Mouse (Mus musculus) forebrain, postnatal 0 days (tissue): ENCODE data around the gene Hnrnpab. TPM values are rescaled to one million over a fixed set of nuclear protein-coding genes. Genes with fewer than 3 reads are reported as not detected.
"Not testable (repeated sequence)": the region's sequence is repeated elsewhere in the genome, so short reads cannot be mapped to it uniquely, and the experiment has no call there.

Source experiments
- ATAC-seq: fragments of 200-750 bp; cut with Nextera tagmentation; 2 replicates; pipeline ENCODE4 v1.8.0; 2017; ENCODE audit warnings: mild to moderate bottlenecking, moderate library complexity
- DNase-seq: peaks from one replicate; pipeline ENCODE4 v3.0.0-alpha.2; 2015
- H3K27ac ChIP-seq: fragments of 300-500 bp; sonication (generic); 2 replicates; pipeline ENCODE4 v1.5.1; 2014; ENCODE audit warnings: low read depth, mild to moderate bottlenecking, antibody characterized with exemption, low read length, moderate library complexity, mixed read lengths
- H3K27me3 ChIP-seq: fragments of 300-500 bp; sonication (generic); 2 replicates; pipeline ENCODE4 v1.6.1; 2014; ENCODE audit warnings: mild to moderate bottlenecking, low read length, mixed read lengths; ENCODE audit not compliant: insufficient read depth
- H3K36me3 ChIP-seq: fragments of 300-500 bp; sonication (generic); 2 replicates; pipeline ENCODE4 v1.6.1; 2014; ENCODE audit warnings: mild to moderate bottlenecking, moderate library complexity; ENCODE audit not compliant: insufficient read depth
- H3K4me1 ChIP-seq: fragments of 300-500 bp; sonication (generic); 2 replicates; pipeline ENCODE4 v1.6.1; 2014; ENCODE audit warnings: antibody characterized with exemption; ENCODE audit not compliant: insufficient read depth
- H3K4me2 ChIP-seq: fragments of 300-500 bp; sonication (generic); 2 replicates; pipeline ENCODE4 v1.6.1; 2014; ENCODE audit warnings: low read depth, mild to moderate bottlenecking, moderate library complexity
- H3K4me3 ChIP-seq: fragments of 300-500 bp; sonication (generic); 2 replicates; pipeline ENCODE4 v1.5.1; 2014; ENCODE audit warnings: low read depth, low read length, mixed read lengths
- H3K9ac ChIP-seq: fragments of 300-500 bp; sonication (generic); 2 replicates; pipeline ENCODE4 v1.6.1; 2014; ENCODE audit warnings: mild to moderate bottlenecking
- H3K9me3 ChIP-seq: fragments of 300-500 bp; sonication (generic); 2 replicates; pipeline ENCODE4 v1.6.1; 2016; ENCODE audit warnings: low read length
- CTCF ChIP-seq: sonication (generic); IDR thresholded peaks from 2 replicates; pipeline ENCODE4 v1.5.1; 2016; ENCODE audit warnings: antibody characterized with exemption, control low read depth, low read depth
- WGBS: fragments of 180-500 bp; shearing (Covaris S2); extraction: QIAGEN DNeasy Blood & Tissue Kit; methylation state at CpG from one replicate; pipeline ENCODE4 v1.1.7; 2014; 5-methylcytosine and 5-hydroxymethylcytosine counted together
- polyA plus RNA-seq: library from polyadenylated mRNA; unstranded; fragments of >200 nt; fragmentation: Nextera tagmentation; extraction: Ambion mirVana; gene quantifications from 2 replicates; pipeline ENCODE4 v1.2.1, GENCODE M21; 2015
- total RNA-seq: library from RNA; depleted of rRNA; stranded (reverse); fragments of >200 nt; gene quantifications from 2 replicates; pipeline ENCODE4 v1.2.3, GENCODE M21; 2014

The Hnrnpab gene
- total and polyA plus RNA-seq, 2 experiments from 2014 or later = 350 to 364 TPM

DNA sequence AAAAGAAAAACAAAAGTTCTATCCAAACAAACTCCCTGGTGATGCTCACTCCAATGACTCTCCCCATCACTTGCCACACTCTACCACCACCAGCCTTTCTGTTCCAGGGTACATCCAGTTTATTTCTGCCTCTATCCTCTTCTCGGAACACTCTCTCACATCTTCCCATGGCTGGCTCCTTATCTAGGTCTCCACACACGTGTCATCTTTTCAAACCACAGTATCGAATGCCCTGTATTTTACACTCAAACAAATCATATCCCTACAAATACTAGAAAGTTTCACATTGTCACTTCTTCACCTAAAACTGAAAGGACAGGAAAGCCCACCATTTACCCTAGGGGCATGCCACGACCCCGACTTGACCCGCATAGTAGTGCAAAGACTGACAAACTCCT lies 28.5 kb upstream of the Hnrnpab start:
- Histone ChIP-seq H3K27ac (peak overlapping the region; percentile 80), H3K4me3 (peak overlapping the region; percentile 53), H3K36me3 (no peaks in the 10 kb centered on the region), H3K27me3 (no peaks in the 10 kb centered on the region), H3K4me2 (peak overlapping the region; percentile 54), H3K9me3 (no peaks in the 10 kb centered on the region), H3K4me1 (peaks cover 8% of the 10 kb centered on the region; the same call in 1 of the 2 replicates), H3K9ac (peak overlapping the region; percentile 56)
- ATAC-seq (no peak), DNase-seq (no peak)
- WGBS = 15% methylated on average over 6 of the region's 6 CpGs
- no peak for TF ChIP-seq CTCF

DNA sequence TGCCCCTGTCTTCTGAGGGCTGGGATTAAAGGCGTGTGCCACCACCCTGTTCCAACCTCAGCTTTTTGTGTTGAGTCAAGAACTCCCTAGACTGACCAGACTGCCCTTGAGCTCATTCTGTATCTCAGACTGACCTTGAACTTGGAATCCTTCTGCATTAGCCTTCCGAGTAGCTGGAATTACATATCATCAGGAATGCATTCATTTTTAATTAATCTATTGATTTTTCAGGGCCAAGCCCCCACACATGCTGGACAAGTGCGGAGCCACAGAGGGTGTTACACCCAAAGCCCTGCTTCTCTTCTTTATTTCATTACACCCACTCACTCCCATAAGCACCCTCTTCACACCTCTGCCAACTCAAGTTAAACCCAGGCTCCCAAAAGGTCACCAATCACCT lies 27.1 kb upstream of the Hnrnpab start:
- H3K27me3 ChIP-seq = no peaks in the 10 kb centered on the region
- H3K36me3 ChIP-seq = peaks cover 8% of the 10 kb centered on the region
- H3K9me3 ChIP-seq = no peaks in the 10 kb centered on the region
- no peak for DNase-seq
- no peak for ATAC-seq
- TF ChIP-seq CTCF = no peak
- no peak overlapping the region for H3K4me3 ChIP-seq
- no peak overlapping the region for H3K27ac ChIP-seq
- WGBS = 89% methylated on average over 3 of the region's 3 CpGs
- no peak overlapping the region for H3K9ac ChIP-seq
- no peak overlapping the region for H3K4me2 ChIP-seq
- peaks cover 8% of the 10 kb centered on the region; the same call in 1 of the 2 replicates for H3K4me1 ChIP-seq

DNA sequence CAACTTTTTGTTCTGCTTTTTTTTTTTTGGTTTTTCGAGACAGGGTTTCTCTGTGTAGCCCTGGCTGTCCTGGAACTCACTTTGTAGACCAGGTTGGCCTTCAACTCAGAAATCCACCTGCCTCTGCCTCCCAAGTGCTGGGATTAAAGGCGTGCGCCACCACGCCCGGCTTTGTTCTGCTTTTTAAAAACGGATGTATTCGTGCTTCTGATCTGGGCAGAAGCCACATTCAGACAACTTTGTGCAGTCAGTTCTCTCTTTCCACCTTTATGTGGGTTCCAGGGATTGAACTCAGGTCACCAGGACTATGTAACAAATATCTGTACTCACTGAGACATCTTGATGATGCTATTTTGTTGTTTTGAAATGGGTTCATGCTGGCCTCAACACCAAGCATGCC lies 26.6 kb upstream of the Hnrnpab start:
- WGBS = 92% methylated on average over 7 of the region's 7 CpGs
- not testable (repeated sequence) for H3K4me2 ChIP-seq, H3K4me1 ChIP-seq, H3K27me3 ChIP-seq, H3K9ac ChIP-seq, H3K4me3 ChIP-seq, H3K9me3 ChIP-seq, ATAC-seq, DNase-seq, H3K27ac ChIP-seq
- peaks cover 12% of the 10 kb centered on the region for H3K36me3 ChIP-seq

DNA sequence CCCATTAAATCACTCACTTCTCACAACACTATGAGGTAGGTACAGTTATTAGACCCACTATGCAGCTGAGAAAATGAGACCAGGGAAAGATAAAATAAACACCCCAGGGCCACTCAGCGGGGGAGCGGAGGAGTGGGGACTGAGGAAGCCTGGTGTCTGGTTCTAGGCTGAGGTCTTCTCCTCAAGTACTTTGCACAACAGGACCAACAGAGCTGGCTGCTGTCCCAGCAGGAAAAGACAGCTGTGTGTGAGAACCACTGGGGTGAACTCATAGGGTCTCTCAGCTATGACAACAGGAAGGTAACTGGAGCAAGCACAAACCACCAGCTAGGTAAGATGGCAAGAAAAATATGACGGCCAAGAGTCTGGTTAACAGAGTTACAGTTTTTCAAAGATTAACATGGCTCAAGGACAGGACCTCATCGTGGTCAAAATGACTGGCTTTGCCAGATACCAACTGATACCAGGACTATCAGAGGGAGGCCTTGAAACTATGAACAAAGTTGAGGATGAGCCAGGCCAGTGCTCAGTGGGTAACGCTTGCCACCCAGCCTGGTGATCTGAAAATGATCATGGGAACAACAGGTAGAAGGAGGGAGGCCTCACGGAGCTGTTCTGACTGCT lies 25.6 kb upstream of the Hnrnpab start:
- no peak overlapping the region for H3K27ac ChIP-seq
- DNase-seq = no peak
- no peak overlapping the region for H3K4me3 ChIP-seq
- H3K9me3 ChIP-seq = no peaks in the 10 kb centered on the region
- no peak for TF ChIP-seq CTCF
- H3K27me3 ChIP-seq = no peaks in the 10 kb centered on the region
- WGBS = 88% methylated on average over 6 of the region's 6 CpGs
- no peak for ATAC-seq
- H3K4me2 ChIP-seq = no peak overlapping the region
- peaks cover 21% of the 10 kb centered on the region for H3K36me3 ChIP-seq
- H3K9ac ChIP-seq = no peak overlapping the region
- H3K4me1 ChIP-seq = peaks cover 8% of the 10 kb centered on the region; the same call in 1 of the 2 replicates

DNA sequence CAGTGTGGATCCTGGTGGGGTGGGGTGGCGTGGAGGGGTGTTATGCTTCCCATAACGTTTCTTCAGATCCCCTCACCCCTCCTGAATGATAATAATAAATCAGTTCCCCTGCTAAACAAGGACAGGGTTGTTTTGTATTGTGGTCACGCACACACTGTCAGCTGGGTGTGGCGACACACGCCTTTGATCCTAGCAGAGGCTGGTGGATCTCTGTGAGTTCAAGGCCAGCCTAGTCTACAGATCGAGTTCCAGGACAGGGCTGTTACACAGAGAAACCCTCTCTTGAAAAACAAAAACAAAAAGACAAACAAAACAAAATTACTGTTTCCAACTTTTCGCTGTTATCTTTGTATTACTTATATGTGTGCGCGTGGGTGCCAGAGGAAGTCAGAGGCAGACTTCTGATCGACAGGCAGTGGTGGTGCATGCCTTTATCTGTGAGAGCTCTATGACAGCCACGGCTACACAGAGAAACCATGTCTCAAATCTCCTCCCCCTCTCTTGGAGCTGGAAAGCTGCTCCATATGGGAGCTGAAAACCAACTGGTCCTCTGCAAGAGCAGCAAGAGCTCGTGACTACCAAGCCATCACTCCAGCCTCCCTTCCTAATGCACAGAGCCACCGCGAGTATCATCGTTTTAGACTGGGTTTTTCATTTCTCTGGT lies 23.1 kb upstream of the Hnrnpab start:
- peak; percentile 12; the same call in 1 of the 2 replicates for ATAC-seq
- TF ChIP-seq CTCF = no peak
- H3K27ac ChIP-seq = no peak overlapping the region
- no peaks in the 10 kb centered on the region for H3K27me3 ChIP-seq
- H3K4me3 ChIP-seq = no peak overlapping the region
- H3K36me3 ChIP-seq = peaks cover 43% of the 10 kb centered on the region
- no peak for DNase-seq
- peaks cover 7% of the 10 kb centered on the region; the same call in 1 of the 2 replicates for H3K4me1 ChIP-seq
- H3K9ac ChIP-seq = no peak overlapping the region
- no peaks in the 10 kb centered on the region for H3K9me3 ChIP-seq
- 82% methylated on average over 15 of the region's 15 CpGs for WGBS
- H3K4me2 ChIP-seq = no peak overlapping the region

DNA sequence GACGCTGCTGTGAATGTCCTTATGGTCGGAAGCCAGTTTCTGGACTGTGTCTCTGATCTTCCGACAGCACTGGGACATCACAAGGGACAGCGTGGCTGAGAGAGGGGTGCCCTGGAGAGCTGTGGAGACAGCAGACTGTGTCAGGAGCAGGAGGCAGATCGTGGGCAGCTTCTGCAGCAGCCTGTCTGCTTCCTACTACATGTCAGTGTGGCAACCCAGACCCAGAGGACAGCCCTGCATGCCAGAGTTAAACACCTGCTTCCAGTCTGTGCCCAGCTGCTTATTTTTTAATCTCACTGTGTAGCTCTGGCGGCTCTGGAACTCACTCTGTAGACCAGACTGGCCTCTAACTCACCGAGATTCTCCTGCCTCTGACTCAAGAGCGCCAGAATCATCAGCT lies 21.3 kb upstream of the Hnrnpab start:
- 91% methylated on average over 8 of the region's 8 CpGs for WGBS
- Histone ChIP-seq H3K4me1 (no peaks in the 10 kb centered on the region), H3K9me3 (no peaks in the 10 kb centered on the region), H3K4me2 (no peak overlapping the region), H3K27ac (no peak overlapping the region), H3K4me3 (no peak overlapping the region), H3K27me3 (no peaks in the 10 kb centered on the region), H3K9ac (no peak overlapping the region), H3K36me3 (peaks cover 62% of the 10 kb centered on the region)
- no peak for ATAC-seq
- DNase-seq = no peak
- TF ChIP-seq CTCF = no peak

DNA sequence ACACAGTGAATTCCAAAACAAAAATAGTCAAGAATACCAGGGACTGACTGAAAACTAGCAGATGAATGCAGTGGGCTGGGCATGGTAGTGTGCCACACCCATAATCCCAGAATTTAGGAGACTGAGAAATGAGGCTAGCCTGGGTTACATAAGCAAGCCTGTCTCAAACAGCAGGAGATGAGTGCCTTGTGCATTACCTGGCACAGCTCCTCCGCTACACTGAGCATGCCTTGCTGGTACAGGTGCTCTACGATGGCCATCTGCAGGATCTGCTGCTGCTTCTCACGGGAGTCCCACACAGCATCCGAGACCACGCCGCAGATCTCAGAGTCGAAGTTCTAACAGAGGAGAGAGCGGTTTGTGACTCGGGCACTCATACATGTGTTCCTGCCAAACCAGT lies 20.8 kb upstream of the Hnrnpab start:
- ATAC-seq (no peak), DNase-seq (no peak)
- no peaks in the 10 kb centered on the region for H3K9me3 ChIP-seq
- no peaks in the 10 kb centered on the region for H3K4me1 ChIP-seq
- H3K27me3 ChIP-seq = no peaks in the 10 kb centered on the region
- peaks cover 66% of the 10 kb centered on the region for H3K36me3 ChIP-seq
- H3K4me2 ChIP-seq = no peak overlapping the region
- no peak for TF ChIP-seq CTCF
- H3K4me3 ChIP-seq = no peak overlapping the region
- no peak overlapping the region for H3K27ac ChIP-seq
- 94% methylated on average over 9 of the region's 9 CpGs for WGBS
- no peak overlapping the region for H3K9ac ChIP-seq
